Mouse (Mus musculus) T-helper 2 cell (primary cell): ENCODE results near the gene Slc25a3.

Source experiments
- in situ Hi-C: fragments of 300-600 bp; cut with MboI, MseI; formaldehyde crosslinking; loops from one replicate; pipeline ENCODE4 v1.15.1; 2025; ENCODE audit warnings: high pct_unique_total_duplicates

The Slc25a3 gene

GRCm38 (mm10) chr10:91123828-91124822 lies at the start of gene Slc25a3:
Gene Slc25a3 (minus strand): TSS chr10:91124059.
- in situ Hi-C loops: loop anchor here (5.0 kb wide), 1 partner anchor 42 kb away; the partner anchor contains the start of genes Apaf1 and Ikbip

- in situ Hi-C loops: no loop called here
These were observed 48.7 kb upstream of the Slc25a3 start for GRCm38 (mm10) chr10:91172329-91173100.

GRCm38 (mm10) chr10:91171455-91172328 lies 47.8 kb upstream of the Slc25a3 start:
- in situ Hi-C loops: no loop called here

- in situ Hi-C loops: no loop called here
These were observed 47.2 kb upstream of the Slc25a3 start for GRCm38 (mm10) chr10:91171041-91171440.

GRCm38 (mm10) chr10:91170143-91170941 lies 46.5 kb upstream of the Slc25a3 start:
- in situ Hi-C loops: no loop called here

GRCm38 (mm10) chr10:91169414-91170065 lies 45.7 kb upstream of the Slc25a3 start:
- in situ Hi-C loops: no loop called here

GRCm38 (mm10) chr10:91167352-91167751 lies 43.5 kb upstream of the Slc25a3 start:
- in situ Hi-C loops: no loop called here

- in situ Hi-C loops: no loop called here
These were observed 43.0 kb upstream of the Slc25a3 start for GRCm38 (mm10) chr10:91166890-91167289.

GRCm38 (mm10) chr10:91165850-91166249 lies 42.0 kb upstream of the Slc25a3 start:
- in situ Hi-C loops: no loop called here

GRCm38 (mm10) chr10:91164491-91164890 lies 40.6 kb upstream of the Slc25a3 start:
- in situ Hi-C loops: no loop called here

- in situ Hi-C loops: no loop called here
These were observed 38.8 kb upstream of the Slc25a3 start for GRCm38 (mm10) chr10:91162511-91163163.

GRCm38 (mm10) chr10:91162077-91162476 lies 38.2 kb upstream of the Slc25a3 start:
- in situ Hi-C loops: no loop called here

- in situ Hi-C loops: no loop called here
These were observed 37.1 kb upstream of the Slc25a3 start for GRCm38 (mm10) chr10:91161006-91161405.

GRCm38 (mm10) chr10:91158442-91158841 lies 34.6 kb upstream of the Slc25a3 start:
- in situ Hi-C loops: no loop called here

GRCm38 (mm10) chr10:91156338-91156737 lies 32.5 kb upstream of the Slc25a3 start:
- in situ Hi-C loops: no loop called here

- in situ Hi-C loops: loop anchor here (5.0 kb wide), 1 partner anchor 37 kb away; no protein-coding TSS in a partner anchor
These were observed 30.1 kb upstream of the Slc25a3 start for GRCm38 (mm10) chr10:91153894-91154503.

GRCm38 (mm10) chr10:91145413-91145812 lies 21.6 kb upstream of the Slc25a3 start:
- in situ Hi-C loops: no loop called here

GRCm38 (mm10) chr10:91143313-91144230 lies 19.7 kb upstream of the Slc25a3 start:
- in situ Hi-C loops: no loop called here
